Mouse (Mus musculus) C2C12 (cell line): Measurements from ENCODE around the gene Cant1.
A peak's percentile ranks its signal among the peaks of the same experiment; 100 is the strongest.

Source experiments
- CTCF ChIP-seq: IDR thresholded peaks from one replicate; pipeline ENCODE4 v1.5.1; 2011; ENCODE audit not compliant: control insufficient read depth, insufficient read depth, insufficient read length
- FOSL1 ChIP-seq: IDR thresholded peaks from one replicate; pipeline ENCODE4 v1.8.0; 2011; ENCODE audit warnings: mild to moderate bottlenecking, low read length; ENCODE audit not compliant: poor library complexity, insufficient read depth, severe bottlenecking
- MAX ChIP-seq: IDR thresholded peaks from one replicate; pipeline ENCODE4 v1.6.1; 2011; ENCODE audit warnings: mild to moderate bottlenecking, control low read depth
- MYOD1 ChIP-seq: IDR thresholded peaks from one replicate; pipeline ENCODE4 v1.6.1; 2011; ENCODE audit warnings: low read depth; ENCODE audit not compliant: control insufficient read depth, insufficient read length
- MYOG ChIP-seq: IDR thresholded peaks from one replicate; pipeline ENCODE4 v1.6.1; 2011; ENCODE audit not compliant: control insufficient read depth, insufficient read length; ENCODE audit errors: extremely low read depth

- TF ChIP-seq FOSL1 (no peak), MYOD1 (no peak), CTCF (no peak), MYOG (no peak), MAX (peak; percentile 57)
Observed at GRCm38 (mm10) chr11:118418834-118419504, at the start of gene Cant1.
